Mouse (Mus musculus) kidney, postnatal 4 days (tissue): ENCODE results near the gene Akirin1.

ENCODE experiments used
- DNase-seq, 2 experiments: peaks; one replicate each; pipeline ENCODE4 v3.0.0; 2021; ENCODE audit warnings: mixed read lengths in 2 of 2

Gene Akirin1

GRCm38 (mm10) chr4:123717574-123718433 is 32.3 kb downstream of the Akirin1 start, which contains the start of gene Ndufs5:
Ndufs5 (minus strand) TSS chr4:123718202.
- peak; percentile 98 to 99 for DNase-seq

DNA sequence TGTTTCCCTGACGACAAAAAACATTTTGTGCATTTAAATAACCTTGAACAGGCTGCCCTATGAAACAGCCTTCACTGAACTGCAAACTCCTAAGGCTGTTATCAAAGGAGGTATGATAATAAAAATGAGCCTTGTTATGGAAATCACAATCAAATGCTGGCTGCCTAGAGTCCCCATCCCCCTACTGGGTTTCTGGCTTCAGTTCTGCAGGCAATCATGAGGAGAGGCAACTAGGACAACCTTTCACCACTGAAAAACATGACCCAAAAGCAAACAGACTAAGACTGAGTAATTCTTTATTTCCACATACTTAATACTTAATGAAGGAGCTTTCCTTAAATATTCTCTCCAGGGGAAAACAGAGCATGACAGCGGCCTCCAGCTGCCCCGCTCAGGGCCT is 37.7 kb downstream of the Akirin1 start:
- DNase-seq: no peak

DNA sequence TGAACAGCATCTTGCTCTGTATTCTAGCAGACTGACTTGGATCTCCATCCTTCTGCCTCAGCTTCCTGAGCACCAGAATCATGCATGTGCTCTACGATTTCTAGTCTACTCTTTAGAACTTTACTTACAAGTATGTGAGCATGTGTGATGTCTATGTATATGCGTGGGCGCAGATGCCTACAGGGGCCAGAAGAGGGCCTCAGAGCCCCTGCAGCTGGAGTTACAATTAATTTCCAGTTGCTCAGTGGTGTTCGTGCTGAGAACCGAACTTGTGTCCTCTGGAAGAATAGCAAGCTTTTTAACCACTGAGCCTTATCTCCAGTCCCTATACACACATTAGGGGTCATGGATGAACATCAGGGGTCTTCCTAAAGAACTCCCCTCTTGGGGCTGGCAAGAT is 42.8 kb downstream of the Akirin1 start:
- no peak for DNase-seq

DNA sequence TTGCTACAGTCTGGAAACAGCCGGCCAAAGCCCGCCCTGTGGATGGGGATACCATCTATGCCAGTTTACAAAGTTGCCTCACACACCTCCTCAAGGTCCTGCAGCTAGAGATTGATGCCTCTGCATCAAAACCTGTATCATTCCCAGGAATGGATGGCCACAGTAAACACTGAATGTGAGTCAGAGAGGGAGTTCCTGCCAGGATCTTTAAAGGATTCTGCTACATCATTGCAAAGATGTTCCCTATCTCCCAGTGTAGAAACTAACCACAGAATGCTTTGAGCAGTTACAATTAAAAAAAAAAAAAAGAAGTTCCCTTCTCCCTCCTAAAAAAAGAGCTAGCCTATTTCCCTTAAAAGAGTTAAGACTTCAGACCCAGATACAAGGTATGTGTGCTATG is 44.8 kb downstream of the Akirin1 start:
- DNase-seq: no peak

- no peak for DNase-seq
These were observed 56.8 kb downstream of the Akirin1 start for GRCm38 (mm10) chr4:123693384-123693783.

DNA sequence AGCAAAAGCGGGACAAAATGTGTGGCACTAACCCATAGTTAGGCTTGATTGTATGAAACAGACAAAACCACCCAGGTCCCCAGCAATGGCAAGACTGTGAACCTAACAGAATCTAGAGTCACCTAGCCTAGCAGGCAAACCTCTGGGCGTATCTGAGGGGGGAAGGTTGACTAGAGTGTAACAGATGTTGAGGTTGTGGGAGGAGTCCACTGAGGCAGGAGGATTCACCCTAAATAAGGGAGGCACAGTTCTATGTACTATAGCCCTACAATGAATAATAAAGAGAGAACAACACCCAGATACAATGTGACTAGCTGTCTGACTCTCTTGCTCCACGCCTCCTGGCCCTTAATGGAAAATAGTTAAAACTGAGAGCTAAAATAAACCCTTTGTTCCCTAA is 58.1 kb downstream of the Akirin1 start:
- DNase-seq: no peak

DNA sequence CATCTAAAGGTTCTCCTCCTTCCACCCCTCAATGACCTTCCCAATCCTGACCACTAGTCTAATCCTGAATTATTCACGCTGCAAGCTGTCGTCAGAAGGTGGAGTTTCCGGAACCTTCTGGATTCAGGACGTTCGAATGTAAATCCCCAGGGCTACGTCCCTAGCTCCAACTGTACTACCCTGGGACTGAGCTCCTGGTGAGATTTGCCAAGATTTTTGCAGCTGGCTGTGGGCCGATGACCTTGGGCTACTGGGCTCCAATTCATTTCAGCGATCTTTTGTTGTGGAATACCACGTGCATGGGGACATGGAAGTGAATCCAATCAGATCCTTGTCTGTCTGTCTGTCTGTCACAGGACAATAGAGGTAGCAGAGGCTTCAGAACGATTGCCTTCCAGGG is 59.8 kb downstream of the Akirin1 start:
- DNase-seq: no peak

- DNase-seq: peak; percentile 57 to 69
These were observed 62.9 kb downstream of the Akirin1 start for GRCm38 (mm10) chr4:123687025-123687781.

DNA sequence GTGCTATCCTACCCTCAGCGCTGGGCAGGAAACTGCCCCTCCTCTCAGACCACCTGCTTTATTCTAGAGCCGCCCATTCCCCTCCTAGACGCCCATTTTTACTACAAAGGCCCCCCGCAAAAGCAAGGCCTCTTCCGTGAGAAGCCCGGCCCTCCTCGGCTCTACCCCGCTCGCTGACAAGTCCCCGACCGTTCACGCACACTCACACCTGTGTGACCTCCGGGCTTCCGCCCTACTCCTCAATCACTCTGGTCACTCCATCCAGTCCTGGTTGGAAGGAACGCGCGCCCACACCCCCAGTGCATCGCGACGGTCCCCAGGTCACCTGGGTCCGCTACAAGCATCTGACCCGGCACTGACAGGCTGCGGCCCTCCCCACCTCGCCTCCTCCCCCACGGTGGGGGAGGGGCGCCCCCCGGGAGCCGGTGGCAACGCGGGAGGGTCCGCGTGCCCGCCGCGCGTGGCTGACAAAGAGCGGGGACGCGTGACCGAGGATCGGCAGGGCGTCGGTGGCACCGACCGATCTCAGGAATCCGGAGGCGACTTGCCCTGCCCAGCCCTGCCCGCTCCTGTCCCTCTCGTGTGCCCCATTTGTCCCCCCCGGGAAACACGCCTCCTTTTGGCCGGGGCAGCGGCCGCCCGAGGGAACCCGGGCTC is 63.6 kb downstream of the Akirin1 start:
- peak in 1 of 2 experiments; percentile 55 for DNase-seq

- no peak for DNase-seq
These were observed 64.5 kb downstream of the Akirin1 start for GRCm38 (mm10) chr4:123685506-123686242.

DNA sequence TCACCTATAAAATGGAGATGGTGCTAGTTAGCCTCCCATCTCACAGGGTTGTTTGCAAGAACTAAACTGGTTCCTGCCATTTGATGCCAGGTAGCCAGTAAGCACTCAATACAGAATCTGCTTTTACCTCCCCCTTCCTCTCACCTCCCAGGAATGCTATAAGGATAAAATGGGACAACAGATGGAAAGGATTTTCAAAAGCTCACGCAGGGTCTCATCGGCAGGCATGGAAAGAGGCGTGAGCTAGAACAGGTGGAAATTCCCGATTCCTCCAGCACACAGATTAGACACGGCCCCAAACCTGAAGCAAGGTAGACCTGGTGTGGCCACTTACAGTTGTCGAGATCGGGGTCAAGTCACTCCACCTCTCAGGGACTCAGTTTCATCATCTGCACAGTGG is 65.1 kb downstream of the Akirin1 start:
- DNase-seq: no peak
